Mouse (Mus musculus) embryonic facial prominence, embryonic 12.5 days (tissue): ENCODE results near the gene Cyp2ab1. TPM values are rescaled to one million over a fixed set of nuclear protein-coding genes. Genes with fewer than 3 reads are reported as not detected.
"Not testable (repeated sequence)": the region's sequence is repeated elsewhere in the genome, so short reads cannot be mapped to it uniquely, and the experiment has no call there.

Experiments
- ATAC-seq: fragments of 200-750 bp; cut with Nextera tagmentation; 2 replicates; pipeline ENCODE4 v1.8.0; 2017; ENCODE audit not compliant: insufficient number of reproducible peaks, insufficient read depth, low FRiP score, low TSS enrichment
- H3K27ac ChIP-seq: fragments of 300-500 bp; sonication (generic); 2 replicates; pipeline ENCODE4 v1.5.1; 2016; ENCODE audit warnings: mild to moderate bottlenecking
- H3K27me3 ChIP-seq: fragments of 300-500 bp; sonication (generic); 2 replicates; pipeline ENCODE4 v1.6.1; 2016; ENCODE audit warnings: mild to moderate bottlenecking, moderate library complexity
- H3K36me3 ChIP-seq: fragments of 300-500 bp; sonication (generic); 2 replicates; pipeline ENCODE4 v1.6.1; 2016; ENCODE audit warnings: mild to moderate bottlenecking
- H3K4me1 ChIP-seq: fragments of 300-500 bp; sonication (generic); 2 replicates; pipeline ENCODE4 v1.6.1; 2016
- H3K4me2 ChIP-seq: fragments of 300-500 bp; sonication (generic); replicated peaks from 2 replicates; pipeline ENCODE4 v1.6.1; 2016; ENCODE audit warnings: mild to moderate bottlenecking, moderate library complexity
- H3K4me3 ChIP-seq: fragments of 300-500 bp; sonication (generic); 2 replicates; pipeline ENCODE4 v1.5.1; 2016; ENCODE audit warnings: mild to moderate bottlenecking
- H3K9ac ChIP-seq: fragments of 300-500 bp; sonication (generic); 2 replicates; pipeline ENCODE4 v1.6.1; 2016; ENCODE audit warnings: mild to moderate bottlenecking, moderate library complexity
- H3K9me3 ChIP-seq: fragments of 300-500 bp; sonication (generic); 2 replicates; pipeline ENCODE4 v1.6.1; 2016; ENCODE audit warnings: mild to moderate bottlenecking, moderate library complexity
- WGBS: fragments of 180-500 bp; shearing (Covaris S2); methylation state at CpG from one replicate; pipeline ENCODE4 v1.1.7; 2016; 5-methylcytosine and 5-hydroxymethylcytosine counted together
- polyA plus RNA-seq: library from polyadenylated mRNA; unstranded; fragments of >200 nt; fragmentation: Nextera tagmentation; extraction: Ambion mirVana; gene quantifications from 2 replicates; pipeline ENCODE4 v1.2.1, GENCODE M21; 2016

Cyp2ab1 gene
- polyA plus RNA-seq, result not detected in 2 replicates

DNA sequence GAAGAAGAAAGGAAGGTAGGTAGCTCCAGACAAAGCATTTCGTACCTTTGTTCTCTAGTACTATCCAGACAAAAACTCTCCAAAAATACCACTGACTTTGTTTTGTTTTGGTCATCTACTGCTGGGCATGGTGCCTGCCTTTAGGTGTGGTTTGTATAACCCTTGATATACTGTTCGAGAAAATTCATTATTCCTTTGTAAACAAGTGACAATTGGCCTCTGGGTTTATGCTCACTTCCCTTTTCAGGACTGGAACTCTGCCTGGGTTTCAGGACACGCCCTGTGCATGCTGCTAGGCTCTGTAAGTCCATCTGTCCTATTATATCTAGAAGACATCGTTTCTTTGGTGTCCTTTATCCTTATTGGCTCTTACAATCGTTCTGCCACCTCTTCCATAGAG, at the start of gene Cyp2ab1:
TSS of gene Cyp2ab1 (minus strand) at position 119 of the 400 bp plus-strand sequence.
- no peaks in the 10 kb centered on the region for H3K27me3 ChIP-seq
- no peaks in the 10 kb centered on the region for H3K9me3 ChIP-seq
- 78% methylated on average over 5 of the region's 5 CpGs for WGBS
- no peak within 1 kb of the TSS for H3K27ac ChIP-seq
- no peak within 1 kb of the TSS for H3K4me3 ChIP-seq
- no peak within 1 kb of the TSS for H3K4me2 ChIP-seq
- H3K4me1 ChIP-seq, result no peaks in the 10 kb centered on the region
- no peak within 1 kb of the TSS for H3K9ac ChIP-seq
- no peak for ATAC-seq
- H3K36me3 ChIP-seq, result peaks cover 13% of the 10 kb centered on the region; the same call in 1 of the 2 replicates

DNA sequence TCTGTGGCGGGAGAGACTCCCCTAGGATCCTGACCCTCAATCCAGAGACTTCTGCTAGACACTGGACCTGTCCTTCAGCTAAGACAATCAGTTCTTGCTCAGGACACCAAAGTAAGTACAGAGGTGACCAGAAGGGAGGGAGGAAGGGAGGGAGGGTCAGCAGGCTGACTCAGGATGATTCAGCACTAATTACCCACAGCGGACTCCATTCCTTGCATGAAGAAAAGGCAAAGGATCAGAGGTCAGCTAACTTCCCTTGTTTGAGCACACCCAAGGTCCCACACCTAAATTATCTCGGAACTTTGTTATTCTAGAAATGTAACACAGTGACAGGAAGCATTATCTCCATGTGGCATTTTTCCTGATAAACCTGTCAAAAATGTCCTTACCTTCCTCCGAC, 46.5 kb upstream of the Cyp2ab1 start:
- Histone ChIP-seq H3K27ac (no peak overlapping the region), H3K4me3 (no peak overlapping the region), H3K36me3 (peaks cover 67% of the 10 kb centered on the region), H3K4me2 (no peak overlapping the region), H3K27me3 (no peaks in the 10 kb centered on the region), H3K4me1 (no peaks in the 10 kb centered on the region), H3K9ac (no peak overlapping the region), H3K9me3 (no peaks in the 10 kb centered on the region)
- WGBS, result 79% methylated on average over 4 of the region's 4 CpGs
- ATAC-seq, result no peak

DNA sequence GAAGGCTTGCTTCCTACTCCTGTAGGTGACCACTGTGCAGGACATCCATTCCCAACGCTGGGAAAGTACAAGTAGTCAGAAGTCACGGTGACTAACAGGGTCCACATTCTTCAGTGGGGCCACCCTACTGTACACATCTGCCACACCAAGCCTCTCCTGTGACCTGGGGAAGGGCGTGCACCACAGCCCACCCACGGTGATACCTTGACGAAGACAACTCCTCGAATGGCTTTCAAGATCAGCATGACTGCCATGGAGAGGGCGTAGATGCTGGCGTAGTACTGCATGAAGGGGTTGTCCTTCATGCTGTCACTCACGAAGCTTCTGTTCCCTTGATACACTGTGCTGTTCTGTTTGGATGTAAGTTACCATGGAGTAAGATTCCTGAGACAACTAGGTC, 43.0 kb upstream of the Cyp2ab1 start:
- Histone ChIP-seq H3K4me2 (no peak overlapping the region), H3K4me3 (no peak overlapping the region), H3K9ac (no peak overlapping the region), H3K27me3 (no peaks in the 10 kb centered on the region), H3K9me3 (no peaks in the 10 kb centered on the region), H3K36me3 (peaks cover 72% of the 10 kb centered on the region), H3K27ac (no peak overlapping the region), H3K4me1 (no peaks in the 10 kb centered on the region)
- no peak for ATAC-seq
- 93% methylated on average over 9 of the region's 9 CpGs for WGBS

DNA sequence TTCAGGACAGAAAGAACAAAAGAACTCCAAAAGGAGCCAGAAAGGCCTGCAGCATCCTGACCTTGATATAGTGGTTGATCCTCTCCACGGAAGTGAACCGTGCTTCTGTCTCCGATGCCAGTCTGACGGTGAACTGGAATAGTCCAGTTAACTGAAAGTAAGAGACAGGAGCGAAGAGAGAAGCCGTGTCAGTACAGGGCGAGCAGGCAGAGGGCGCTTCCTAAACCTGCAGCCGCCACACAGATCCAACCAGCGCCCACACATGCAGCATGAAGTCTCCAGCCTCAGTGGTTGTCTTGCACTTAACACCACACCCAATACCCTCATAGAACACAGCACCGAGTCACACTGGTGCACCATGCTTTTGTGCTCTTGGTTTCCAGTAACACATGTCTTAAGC, 36.9 kb upstream of the Cyp2ab1 start:
- no peaks in the 10 kb centered on the region for H3K27me3 ChIP-seq
- no peak overlapping the region for H3K4me3 ChIP-seq
- no peaks in the 10 kb centered on the region for H3K9me3 ChIP-seq
- ATAC-seq, result no peak
- 90% methylated on average over 11 of the region's 11 CpGs for WGBS
- no peaks in the 10 kb centered on the region for H3K4me1 ChIP-seq
- H3K27ac ChIP-seq, result no peak overlapping the region
- H3K36me3 ChIP-seq, result peaks cover 79% of the 10 kb centered on the region
- no peak overlapping the region for H3K9ac ChIP-seq
- H3K4me2 ChIP-seq, result no peak overlapping the region

DNA sequence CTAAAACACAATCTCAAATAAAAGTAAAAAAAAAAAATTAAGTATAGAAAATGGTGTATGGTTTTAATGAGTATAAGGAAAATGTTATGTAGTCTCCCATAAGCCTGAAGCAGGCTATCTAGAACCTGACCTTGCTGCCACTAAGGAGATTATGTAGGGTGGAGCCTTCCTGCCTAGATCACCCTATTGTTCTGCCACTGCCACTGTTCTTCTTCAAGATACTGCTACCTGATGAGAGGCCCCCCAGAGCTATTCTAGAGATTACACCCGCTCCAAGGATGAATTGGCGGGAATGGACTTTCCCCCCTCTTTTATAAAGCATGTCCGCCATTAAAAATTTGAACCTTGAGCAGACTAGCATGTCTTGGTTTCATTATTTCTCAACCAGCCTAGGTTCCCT, 36.3 kb upstream of the Cyp2ab1 start:
- H3K36me3 ChIP-seq, result peaks cover 77% of the 10 kb centered on the region
- H3K9me3 ChIP-seq, H3K4me2 ChIP-seq, H3K27me3 ChIP-seq, ATAC-seq, H3K9ac ChIP-seq, H3K27ac ChIP-seq, H3K4me3 ChIP-seq, H3K4me1 ChIP-seq: not testable (repeated sequence)
- 90% methylated on average over 3 of the region's 3 CpGs for WGBS

DNA sequence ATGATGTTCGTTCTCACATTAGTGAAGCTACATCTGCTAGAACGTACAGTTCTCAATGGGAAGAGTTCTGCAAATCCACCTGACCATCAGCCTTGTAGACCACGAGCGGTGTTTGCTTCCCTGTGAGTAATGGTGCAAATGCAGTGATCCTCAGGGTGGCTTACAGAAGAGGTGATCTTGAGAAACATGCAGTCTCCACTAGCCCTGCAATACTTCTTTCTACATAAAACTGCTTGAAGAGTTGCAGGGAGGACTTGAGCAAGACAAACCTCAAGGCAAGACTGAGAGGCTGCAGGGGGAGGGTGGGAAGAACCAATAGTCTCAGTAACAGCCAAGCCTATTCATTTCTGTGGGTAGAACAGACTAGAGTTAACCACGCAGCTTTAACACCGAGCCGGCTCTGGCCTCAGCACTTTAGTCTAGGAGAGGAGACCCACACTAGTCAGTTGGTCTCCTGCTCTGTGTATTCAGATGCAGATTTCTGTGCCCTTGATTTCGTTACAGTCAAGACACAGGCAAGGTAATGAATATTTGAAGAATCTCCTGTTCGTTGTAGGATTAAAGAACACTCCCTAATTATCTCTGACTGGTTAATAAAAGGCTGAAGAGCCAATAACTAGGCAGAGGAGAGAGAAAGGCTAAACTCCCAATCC, 34.6 kb upstream of the Cyp2ab1 start:
- no peak overlapping the region for H3K27ac ChIP-seq
- no peak overlapping the region for H3K4me2 ChIP-seq
- H3K9ac ChIP-seq, result no peak overlapping the region
- H3K4me1 ChIP-seq, result no peaks in the 10 kb centered on the region
- no peaks in the 10 kb centered on the region for H3K27me3 ChIP-seq
- ATAC-seq, result no peak
- no peaks in the 10 kb centered on the region for H3K9me3 ChIP-seq
- no peak overlapping the region for H3K4me3 ChIP-seq
- 83% methylated on average over 9 of the region's 9 CpGs for WGBS
- H3K36me3 ChIP-seq, result peaks cover 69% of the 10 kb centered on the region

DNA sequence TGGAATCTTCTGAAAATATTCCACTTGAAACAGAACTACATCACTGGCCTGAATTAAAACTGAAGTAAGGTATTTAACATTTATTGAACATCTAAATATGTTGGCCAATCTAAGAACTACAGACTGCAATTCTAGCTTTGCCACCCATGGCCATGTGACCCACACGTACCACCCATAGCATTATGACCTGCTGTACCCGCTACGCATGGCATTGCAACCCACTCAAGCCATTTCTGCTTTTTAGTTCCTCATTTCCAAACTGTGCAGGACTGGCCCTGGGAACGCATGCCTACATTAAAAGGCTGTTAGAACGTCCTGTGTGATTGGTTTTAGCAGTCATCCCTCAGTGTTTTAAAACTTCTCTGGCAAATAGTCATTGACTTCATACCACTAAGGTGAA, 32.6 kb upstream of the Cyp2ab1 start:
- Histone ChIP-seq H3K4me3 (no peak overlapping the region), H3K4me1 (no peaks in the 10 kb centered on the region), H3K36me3 (peaks cover 53% of the 10 kb centered on the region), H3K9ac (no peak overlapping the region), H3K27me3 (no peaks in the 10 kb centered on the region), H3K27ac (no peak overlapping the region), H3K9me3 (no peaks in the 10 kb centered on the region), H3K4me2 (no peak overlapping the region)
- WGBS, result 95% methylated on average over 5 of the region's 5 CpGs
- ATAC-seq, result no peak

DNA sequence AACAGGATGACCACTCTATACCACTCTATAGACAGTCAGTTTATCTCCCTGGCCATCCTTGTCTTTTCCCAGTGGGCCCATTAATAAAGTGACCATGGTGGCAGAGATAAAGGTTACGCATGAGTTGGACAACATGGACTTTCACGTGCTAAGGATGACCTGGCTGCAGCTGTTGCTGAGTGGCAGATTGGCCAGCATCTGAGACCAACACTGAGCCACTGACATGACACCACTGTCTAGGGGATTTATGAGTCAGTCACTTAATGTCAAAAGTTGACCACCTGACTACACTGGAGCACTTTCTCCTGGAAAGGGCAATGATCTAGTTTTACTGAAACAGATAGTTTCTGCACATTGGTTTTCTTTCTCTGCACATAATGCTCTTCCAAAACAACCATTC, 29.6 kb upstream of the Cyp2ab1 start:
- no peaks in the 10 kb centered on the region for H3K9me3 ChIP-seq
- no peak overlapping the region for H3K4me2 ChIP-seq
- H3K4me1 ChIP-seq, result no peaks in the 10 kb centered on the region
- H3K27ac ChIP-seq, result no peak overlapping the region
- H3K36me3 ChIP-seq, result peaks cover 39% of the 10 kb centered on the region
- ATAC-seq, result no peak
- H3K27me3 ChIP-seq, result no peaks in the 10 kb centered on the region
- 96% methylated on average over 2 of the region's 2 CpGs for WGBS
- H3K9ac ChIP-seq, result no peak overlapping the region
- H3K4me3 ChIP-seq, result no peak overlapping the region

DNA sequence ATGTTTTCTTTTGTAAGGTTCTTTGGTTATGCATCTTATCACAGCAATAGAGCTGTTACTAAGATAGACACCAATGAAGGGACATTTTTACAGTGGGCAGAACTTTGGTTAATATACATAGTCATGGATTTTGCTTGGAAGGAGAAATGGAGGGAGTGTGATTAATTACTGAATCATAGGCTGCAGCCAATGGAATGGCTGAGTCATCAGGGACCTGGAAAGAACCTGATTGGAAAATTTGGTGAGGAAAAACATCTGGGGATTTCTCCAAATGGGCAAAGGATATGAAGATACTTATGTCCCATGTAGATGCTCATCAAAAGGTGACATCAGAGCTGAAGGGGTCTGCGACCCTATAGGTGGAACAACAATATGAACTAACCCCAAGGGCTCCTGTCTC, 28.8 kb upstream of the Cyp2ab1 start:
- no peak overlapping the region for H3K27ac ChIP-seq
- no peaks in the 10 kb centered on the region for H3K27me3 ChIP-seq
- peaks cover 33% of the 10 kb centered on the region for H3K36me3 ChIP-seq
- H3K9ac ChIP-seq, result no peak overlapping the region
- WGBS, result 90% methylated on average over 1 of the region's 1 CpGs
- H3K4me3 ChIP-seq, result no peak overlapping the region
- no peaks in the 10 kb centered on the region for H3K9me3 ChIP-seq
- ATAC-seq, result no peak
- no peak overlapping the region for H3K4me2 ChIP-seq
- no peaks in the 10 kb centered on the region for H3K4me1 ChIP-seq

DNA sequence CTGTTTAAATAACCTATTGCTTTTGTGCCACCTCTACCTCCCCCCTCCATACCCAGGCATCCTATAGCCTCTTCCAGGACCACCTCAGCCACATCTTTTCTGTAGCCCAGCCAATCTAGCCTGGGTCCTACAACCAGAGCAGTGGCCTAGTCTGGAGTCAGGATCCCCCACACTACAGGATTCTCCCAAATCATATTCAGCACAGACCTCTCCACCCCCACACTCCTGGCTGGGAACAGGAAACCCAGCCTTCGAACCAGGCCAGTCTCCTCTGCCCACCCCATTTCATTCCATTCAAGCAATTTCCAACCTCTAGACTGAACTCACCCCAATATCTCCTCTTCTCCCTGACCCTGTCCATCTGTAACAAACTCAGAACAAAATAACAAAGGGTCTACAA, 20.3 kb upstream of the Cyp2ab1 start:
- Histone ChIP-seq H3K27me3 (no peaks in the 10 kb centered on the region), H3K4me3 (no peak overlapping the region), H3K9me3 (no peaks in the 10 kb centered on the region), H3K4me2 (no peak overlapping the region), H3K4me1 (no peaks in the 10 kb centered on the region), H3K36me3 (peaks cover 9% of the 10 kb centered on the region; the same call in 1 of the 2 replicates), H3K27ac (no peak overlapping the region), H3K9ac (no peak overlapping the region)
- ATAC-seq, result no peak
- 81% methylated on average over 1 of the region's 1 CpGs for WGBS

DNA sequence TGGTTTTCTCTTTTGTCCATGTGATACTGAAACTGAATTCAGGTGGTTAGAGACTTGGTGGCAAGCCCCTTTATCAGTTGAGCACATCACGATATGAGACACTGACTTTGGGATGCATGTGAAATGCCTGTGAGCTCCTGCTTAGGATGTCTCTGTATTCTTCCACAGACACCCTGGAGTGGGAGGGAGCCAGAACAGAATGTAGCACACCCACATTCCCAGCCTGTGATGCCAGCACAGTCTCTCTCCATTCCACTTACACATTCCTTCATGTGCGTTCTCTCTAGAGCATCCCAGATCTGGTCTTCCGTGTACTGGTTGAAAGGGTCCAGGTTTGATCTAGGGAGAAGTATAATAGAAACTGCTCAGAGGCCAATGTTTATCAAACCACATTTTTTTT, 13.4 kb upstream of the Cyp2ab1 start:
- no peak overlapping the region for H3K4me2 ChIP-seq
- no peak for ATAC-seq
- H3K4me1 ChIP-seq, result no peaks in the 10 kb centered on the region
- H3K9ac ChIP-seq, result no peak overlapping the region
- no peaks in the 10 kb centered on the region for H3K9me3 ChIP-seq
- WGBS, result 93% methylated on average over 3 of the region's 3 CpGs
- H3K36me3 ChIP-seq, result peaks cover 39% of the 10 kb centered on the region
- H3K4me3 ChIP-seq, result no peak overlapping the region
- H3K27ac ChIP-seq, result no peak overlapping the region
- no peaks in the 10 kb centered on the region for H3K27me3 ChIP-seq

DNA sequence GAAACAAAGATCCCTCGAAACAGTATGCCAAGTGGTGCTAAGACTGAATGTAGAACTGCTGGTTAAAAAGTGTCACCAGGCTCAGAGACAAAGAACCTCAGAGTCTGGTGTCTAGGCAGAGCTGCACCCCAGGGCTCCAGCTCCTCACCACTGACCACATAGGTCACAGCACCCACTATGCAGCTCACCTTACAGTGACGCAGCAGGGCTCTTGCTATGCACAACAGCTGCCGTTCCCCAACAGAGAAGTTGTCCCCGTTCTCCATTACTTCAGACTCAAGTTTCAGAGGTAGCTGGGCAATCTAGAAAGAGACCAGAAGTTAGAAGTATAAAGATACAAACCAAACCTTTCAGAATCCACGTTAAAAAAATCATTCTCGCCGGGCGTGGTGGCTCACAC, 9.7 kb upstream of the Cyp2ab1 start:
- WGBS, result 94% methylated on average over 8 of the region's 8 CpGs
- Histone ChIP-seq H3K4me2 (no peak overlapping the region), H3K9me3 (no peaks in the 10 kb centered on the region), H3K4me1 (no peaks in the 10 kb centered on the region), H3K36me3 (peaks cover 53% of the 10 kb centered on the region), H3K27ac (no peak overlapping the region), H3K4me3 (no peak overlapping the region), H3K9ac (no peak overlapping the region), H3K27me3 (no peaks in the 10 kb centered on the region)
- no peak for ATAC-seq

DNA sequence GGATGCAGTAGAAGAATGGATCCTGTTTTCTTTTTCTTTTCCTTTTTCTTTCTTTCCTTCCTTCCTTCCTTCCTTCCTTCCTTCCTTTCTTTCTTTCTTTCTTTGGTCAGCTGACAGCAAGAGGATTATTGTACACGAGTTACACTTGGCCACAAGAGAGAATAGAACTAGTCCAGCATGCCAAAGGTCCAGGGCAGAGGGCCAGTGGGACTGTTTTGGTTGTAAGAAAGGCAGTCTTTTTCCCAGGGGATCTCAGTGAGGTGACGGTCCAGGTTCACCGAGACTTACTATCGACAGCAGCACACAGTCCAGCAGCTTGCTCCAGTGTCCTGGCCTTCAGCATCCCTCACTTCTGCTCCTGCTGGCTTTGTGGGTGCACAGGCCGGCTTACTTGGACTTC, 3.1 kb upstream of the Cyp2ab1 start:
- Histone ChIP-seq H3K9me3 (no peaks in the 10 kb centered on the region), H3K4me3 (no peak overlapping the region), H3K27me3 (no peaks in the 10 kb centered on the region), H3K36me3 (peaks cover 25% of the 10 kb centered on the region), H3K4me2 (no peak overlapping the region), H3K4me1 (no peaks in the 10 kb centered on the region), H3K27ac (no peak overlapping the region), H3K9ac (no peak overlapping the region)
- 91% methylated on average over 5 of the region's 5 CpGs for WGBS
- no peak for ATAC-seq
